Mouse (Mus musculus) spleen, embryonic (tissue): ENCODE measurements around the gene Clba1.
"Not testable (repeated sequence)": the region's sequence is repeated elsewhere in the genome, so short reads cannot be mapped to it uniquely, and the experiment has no call there.

Source experiments
- CTCF ChIA-PET: fragments of 350-600 bp; sonication (Branson Sonifier 250); formaldehyde crosslinking; loops from one replicate; lab custom pipeline; 2022; lab: Charles Lee

The Clba1 gene

DNA sequence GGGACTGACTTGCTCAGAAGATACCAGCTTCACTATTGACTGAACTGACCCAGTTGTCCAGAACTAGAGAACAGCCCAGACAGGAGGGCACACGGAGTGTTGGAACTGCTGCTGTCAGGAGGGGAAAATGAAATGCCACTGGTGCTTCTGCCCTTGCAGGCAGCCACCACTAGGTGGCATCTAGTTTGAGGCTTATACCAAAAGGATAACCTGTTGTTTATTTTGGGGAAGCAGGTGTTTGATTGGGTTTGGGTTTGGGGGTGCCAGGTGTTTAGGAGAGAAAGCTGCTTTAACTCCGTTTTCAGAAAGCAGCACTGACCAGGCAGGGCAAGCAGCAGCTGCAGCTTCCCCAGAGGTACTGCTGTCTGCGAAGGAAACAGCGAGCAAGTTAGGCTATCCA is 7.6 kb downstream of the Clba1 start:
- CTCF ChIA-PET, result no interaction called here

DNA sequence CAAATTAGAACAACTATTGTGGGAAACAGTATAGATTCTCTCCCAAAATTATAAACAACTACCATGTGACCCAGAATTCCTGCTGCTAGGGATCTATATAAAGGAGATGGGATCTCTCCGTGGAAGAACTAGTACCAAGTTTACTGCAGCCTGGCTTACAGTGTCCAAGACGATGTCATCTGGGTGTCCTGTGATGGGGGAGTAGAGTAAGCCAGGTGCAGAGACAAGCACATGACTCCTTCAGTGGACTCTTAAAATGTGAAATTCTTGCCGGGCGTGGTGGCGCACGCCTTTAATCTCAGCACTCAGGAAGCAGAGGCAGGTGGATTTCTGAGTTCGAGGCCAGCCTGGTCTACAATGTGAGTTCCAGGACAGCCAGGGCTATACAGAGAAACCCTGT is 8.1 kb downstream of the Clba1 start:
- CTCF ChIA-PET, result not testable (repeated sequence)

DNA sequence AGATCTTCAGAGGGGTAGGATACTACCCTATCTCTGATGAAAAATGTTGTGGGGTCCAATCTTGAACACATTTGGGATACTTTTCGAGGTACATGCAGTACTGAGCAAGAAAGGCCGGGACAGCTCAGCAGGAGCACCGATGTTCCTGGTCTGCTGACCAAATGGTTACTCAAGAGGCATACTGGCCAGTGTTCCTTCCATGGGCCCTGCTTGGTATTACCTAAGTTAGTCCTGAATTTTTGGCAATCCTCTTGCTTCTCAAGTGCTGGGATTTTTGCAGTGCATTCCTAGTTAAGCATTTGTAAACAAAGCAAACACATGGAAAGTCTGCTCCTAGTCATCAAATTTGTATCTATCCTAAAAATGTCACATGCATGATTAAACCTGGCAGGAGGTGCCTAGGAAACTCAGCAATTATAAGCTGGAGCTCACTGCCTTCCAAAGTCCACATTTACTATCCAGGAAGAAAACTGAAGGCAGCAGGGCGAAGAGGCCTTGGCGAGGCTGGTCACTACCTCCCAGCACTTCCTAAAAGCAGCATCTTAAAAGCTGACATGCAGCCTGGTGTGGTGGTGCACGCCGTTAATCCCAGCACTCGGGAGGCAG is 10.4 kb downstream of the Clba1 start:
- CTCF ChIA-PET, result no interaction called here

DNA sequence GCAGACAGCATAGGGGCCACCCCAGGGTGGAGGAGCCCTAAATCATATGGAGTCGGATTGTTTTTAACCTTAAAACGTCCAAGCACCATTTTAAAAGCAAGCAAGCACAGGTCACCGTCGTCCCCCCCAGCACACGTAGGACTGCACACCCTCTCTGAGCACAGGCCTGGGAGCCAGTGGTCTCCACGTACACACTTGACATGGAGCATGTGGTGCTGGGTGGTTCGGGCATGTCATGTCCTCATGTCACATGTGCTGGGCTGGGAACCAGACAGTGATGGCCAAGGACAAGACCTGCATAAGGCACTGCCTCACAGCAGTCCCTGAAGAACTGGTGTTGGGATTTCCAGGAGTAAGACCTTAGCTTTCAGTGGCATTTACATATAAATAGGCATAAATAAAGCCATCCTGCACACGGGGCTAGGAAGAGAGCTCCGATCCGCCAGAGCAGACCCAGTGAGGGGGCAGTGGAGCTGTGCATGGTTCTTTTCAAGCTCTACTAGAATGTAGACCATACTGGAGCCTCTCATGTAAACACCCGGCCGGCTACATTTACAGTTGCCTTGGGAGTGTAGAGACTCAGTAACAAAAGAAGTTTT is 11.8 kb downstream of the Clba1 start:
- CTCF ChIA-PET, result interaction anchor here (1.4 kb wide), 1 partner anchor 10 kb away, joined by 3 read pairs; no protein-coding TSS in a partner anchor

DNA sequence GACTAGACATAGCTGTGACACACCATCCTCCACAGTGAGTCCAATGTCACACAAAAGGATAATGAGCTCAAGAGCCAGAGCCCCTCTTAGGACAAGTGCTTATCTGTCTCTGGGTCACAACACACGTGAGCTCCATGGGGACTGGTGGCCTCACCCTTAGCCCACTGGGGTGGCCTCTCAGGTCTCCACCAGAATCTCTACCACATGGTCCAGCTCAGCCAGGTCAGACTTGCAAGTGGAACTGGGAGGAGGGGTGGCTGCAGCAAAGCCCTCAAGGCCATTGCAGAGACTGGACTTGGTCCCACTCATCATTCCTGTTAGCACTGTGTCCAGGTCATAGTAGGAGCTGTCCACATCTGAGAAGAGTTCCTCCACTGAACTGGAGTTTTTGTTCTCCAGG is 12.5 kb downstream of the Clba1 start:
- CTCF ChIA-PET, result interaction anchor here (1.4 kb wide), 1 partner anchor 10 kb away, joined by 3 read pairs; no protein-coding TSS in a partner anchor

DNA sequence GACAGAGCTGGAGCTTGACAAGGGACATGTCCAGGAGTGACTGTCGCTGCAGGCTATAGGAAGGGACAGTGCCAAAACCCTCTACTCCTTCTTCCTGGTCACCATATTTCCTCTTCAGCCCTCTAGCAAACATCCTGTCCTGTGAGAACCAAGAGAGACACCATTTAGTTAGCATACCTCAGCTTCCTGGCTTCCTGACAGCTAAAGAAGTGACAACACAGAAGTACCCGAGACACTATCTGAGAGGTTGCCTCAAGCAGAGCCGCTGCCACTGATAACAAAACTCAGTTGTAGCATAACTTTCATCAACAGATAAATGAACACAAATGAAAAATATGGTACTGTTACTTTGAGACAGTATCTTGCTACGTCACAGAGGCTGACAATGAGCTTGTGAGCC is 13.2 kb downstream of the Clba1 start:
- CTCF ChIA-PET, result no interaction called here

DNA sequence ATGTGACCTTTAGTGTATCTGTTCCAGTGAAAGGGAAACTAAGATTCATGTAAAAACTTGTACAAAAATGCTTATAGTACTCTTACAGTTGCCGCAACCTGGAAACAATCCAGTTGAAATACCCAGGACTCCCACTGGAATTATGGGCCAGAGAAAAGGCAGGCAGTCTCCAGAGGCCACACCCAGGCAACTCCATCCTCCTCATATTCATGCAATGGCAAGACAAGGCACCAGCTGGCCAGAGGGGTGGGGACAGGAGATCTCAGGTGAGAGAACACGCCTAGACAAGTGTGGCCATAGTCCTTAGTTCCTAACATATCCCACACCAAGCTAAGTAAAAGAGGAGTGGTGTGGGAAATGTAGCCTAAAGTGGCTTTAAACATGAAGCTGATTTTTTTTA is 13.9 kb downstream of the Clba1 start:
- CTCF ChIA-PET, result no interaction called here

DNA sequence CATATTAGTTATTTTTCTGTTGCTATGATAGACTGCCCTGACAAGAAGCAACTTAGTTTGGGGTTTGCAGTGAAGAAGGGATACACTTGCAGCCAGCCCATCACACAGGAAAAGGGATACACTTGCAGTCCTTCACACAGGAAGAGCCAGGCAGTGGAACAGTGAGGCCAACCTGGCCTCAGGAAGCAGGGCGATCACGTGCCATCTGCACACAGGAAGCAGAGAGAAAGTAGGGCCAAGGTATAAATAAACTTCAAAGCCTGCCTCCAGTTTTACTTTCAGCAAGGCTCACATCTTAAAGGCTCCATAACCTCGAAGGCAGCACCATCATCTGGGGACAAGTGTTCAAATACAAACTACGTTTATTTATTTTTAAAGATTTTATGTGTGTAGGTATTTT is 14.5 kb downstream of the Clba1 start:
- CTCF ChIA-PET, result no interaction called here

DNA sequence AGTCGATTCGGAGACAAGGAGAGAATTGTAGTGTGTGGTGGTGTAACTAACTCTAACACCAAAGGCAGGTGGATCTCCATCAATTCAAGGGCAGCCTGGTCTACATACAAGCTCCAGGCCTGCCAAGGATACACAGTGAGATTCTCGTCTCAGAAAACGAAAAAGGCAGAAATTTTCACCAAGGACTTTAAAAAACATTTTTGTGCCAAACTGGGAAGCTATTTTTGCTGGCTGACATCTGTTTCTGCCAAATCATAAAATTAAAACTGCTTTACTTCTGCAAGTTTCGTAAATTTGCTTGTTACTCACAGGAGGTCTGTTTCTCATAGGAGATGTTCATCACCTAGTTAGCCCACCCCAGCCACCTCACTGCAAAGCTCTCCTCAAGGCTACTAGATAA is 17.2 kb downstream of the Clba1 start:
- CTCF ChIA-PET, result interaction anchor here (1.6 kb wide), 1 partner anchor 46 kb away, joined by 3 read pairs; no protein-coding TSS in a partner anchor

DNA sequence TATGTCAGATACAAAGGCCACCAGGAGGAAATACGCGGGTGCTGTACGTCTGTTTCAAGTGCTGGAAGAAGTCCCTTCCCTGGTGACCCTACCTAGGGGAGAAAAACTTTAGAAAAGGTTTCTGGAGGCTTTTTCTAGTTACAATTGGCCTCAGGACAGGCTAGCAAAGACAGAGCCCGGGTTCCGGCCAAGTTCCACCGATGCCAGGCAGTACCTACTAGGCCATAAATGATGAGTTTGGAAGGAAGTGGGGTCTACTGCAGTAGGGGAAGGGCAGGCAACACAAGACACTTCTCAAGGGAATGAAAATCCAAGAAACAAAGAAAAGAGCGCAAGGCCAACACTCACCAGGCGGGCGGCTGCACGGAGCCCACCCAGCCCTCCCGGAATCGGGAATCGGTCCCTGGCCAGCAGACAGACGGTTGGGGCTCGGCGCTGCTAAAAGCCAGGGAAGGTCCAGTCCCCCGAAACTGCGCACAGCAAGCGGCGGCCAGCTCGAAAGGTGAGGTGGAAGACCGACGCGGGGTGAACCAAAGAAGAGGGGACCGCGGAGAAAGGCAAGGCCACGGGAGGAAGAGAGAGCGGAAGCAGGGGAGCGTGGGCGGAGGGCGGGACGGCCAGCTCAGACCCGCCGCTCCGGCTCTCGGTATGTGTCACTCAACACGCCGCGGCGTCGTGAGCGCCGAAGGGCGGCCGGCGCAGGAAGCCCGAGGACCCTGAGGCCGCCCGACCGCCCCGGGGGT is 19.9 kb downstream of the Clba1 start:
- CTCF ChIA-PET, result no interaction called here

DNA sequence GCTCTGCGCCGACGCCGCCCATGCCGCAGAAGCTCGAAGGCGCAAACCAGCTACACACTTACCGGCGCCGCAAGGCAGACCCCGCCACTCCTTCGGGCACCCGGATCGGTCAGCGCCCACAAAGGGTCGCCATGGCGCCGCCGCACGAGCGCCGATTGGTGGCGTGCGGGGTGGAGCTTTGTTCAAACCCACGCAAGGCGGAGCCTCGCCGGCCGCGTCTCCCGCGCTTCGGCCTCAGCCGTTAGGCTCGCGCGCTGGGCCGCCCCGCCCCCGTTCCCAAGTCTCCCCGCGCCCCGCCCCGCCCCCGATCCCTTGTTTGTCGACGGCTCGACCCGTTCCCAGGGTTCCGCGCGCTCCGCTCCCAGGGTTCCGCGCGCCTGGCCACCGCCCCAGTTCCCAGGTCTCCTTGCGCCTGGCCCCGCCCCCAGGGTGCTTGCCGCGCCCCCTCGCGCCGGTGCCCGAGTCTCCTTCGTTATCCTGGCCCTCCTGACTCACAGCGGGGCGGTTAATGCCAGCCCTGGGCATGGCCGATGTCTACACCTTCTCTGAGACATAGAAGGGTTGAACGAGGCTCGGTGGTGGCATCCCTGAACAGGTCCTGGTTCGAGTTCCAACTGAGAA is 20.6 kb downstream of the Clba1 start, which contains the start of gene Cdca4:
TSS of gene Cdca4 (minus strand) at position 180 of the 621 bp plus-strand sequence.
- CTCF ChIA-PET, result no interaction called here

DNA sequence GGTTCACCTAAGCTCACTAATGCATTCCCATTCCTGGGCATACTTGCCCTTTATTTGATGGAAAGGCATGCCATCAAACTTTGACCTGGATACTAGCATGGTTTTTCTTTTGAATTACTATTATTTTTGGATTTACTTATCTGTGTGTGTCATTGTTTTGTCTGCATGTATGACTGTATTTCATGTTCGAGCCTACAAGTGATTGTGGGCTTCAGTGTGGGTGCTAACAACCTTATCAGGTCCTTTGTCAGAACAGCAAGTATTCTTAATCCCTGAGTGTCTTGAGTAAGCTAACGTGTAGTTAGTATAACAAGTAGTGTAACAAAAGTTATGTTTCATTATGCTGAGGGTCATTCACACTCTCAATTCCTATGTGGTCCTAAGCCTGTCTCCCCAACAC is 21.4 kb downstream of the Clba1 start:
- CTCF ChIA-PET, result interaction anchor here (0.9 kb wide), 1 partner anchor 69 kb away, joined by 4 read pairs; no protein-coding TSS in a partner anchor

DNA sequence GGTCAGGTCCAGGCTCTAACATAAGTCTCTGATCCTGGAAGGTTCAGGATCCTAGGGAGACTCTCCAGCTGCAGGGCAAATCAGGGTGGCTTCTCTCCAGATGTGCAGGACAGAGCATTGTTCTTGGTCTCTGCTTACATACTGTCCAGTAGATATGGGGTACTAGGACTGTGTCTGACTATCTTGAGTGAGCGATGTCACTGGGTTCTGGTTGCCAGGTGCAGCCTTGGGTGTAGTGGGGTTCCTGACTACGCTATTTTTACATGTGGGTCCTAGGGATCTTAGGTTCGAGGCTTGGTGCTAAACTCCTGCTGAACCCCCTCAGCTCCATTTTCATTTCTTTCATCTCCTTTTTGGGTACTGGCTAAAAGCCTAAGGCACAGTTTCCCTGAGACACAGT is 21.8 kb downstream of the Clba1 start:
- CTCF ChIA-PET, result interaction anchor here (0.7 to 0.9 kb wide), 2 partner anchors 69 to 216 kb away, joined by 4 to 5 read pairs; no protein-coding TSS in a partner anchor

DNA sequence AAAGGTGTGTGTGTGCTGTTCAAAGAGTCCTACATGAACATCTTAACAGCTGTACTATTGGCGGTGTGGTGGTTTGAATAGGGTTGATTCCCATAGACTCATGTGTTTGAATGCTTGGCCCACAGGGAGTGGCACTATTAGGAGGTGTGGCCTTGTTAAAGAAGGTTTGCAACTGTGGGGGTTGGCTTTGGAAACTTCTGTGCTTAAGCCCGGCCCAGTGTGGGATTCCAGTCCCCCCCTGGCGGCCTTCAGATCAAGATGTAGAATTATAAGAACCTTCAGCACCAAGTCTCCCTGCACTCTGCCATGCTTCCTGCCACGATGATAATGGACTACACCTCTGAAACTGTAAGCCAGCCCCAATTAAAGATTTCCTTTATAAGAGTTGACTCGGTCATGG is 23.7 kb downstream of the Clba1 start:
- CTCF ChIA-PET, result interaction anchor here (1.2 kb wide), 1 partner anchor 12 kb away, joined by 4 read pairs; no protein-coding TSS in a partner anchor

DNA sequence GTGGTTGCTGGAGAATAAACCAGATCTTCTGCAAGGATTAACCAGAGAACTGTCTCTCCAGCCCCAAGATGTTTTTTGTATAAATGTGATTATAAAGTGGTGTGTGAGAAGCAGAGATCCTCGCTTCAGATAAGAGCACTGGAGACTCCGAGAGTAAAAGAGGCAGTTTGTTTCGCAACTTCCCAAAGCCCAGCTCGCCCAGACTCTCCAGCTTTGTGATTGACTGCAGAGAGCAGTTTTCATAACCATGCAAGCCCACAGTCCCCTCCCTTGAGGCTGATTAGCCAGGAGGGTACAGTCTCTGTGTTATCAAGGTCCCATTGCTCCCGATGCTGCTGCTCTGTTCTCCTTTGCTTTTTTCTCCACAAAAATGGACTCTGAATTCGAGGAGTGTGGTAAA is 24.8 kb downstream of the Clba1 start:
- CTCF ChIA-PET, result no interaction called here

DNA sequence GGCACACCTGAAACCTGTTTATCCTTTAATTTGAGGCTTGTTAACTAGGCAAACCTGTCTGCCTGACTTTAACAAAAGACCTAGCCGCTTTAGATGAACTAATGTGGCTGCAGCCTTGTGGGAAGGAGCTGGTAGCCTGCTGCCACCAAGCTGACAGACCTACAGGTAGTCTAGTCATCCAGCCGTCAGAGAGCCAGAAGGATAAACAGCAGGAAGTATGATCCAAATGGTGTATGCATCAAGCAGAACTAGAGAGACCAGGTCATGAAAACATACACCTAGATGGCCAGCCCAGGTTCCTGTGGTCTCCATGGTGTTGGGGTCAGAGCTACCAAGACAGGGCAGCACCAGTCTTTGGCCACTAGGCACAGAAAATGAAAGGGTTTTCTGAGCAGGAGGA is 26.3 kb downstream of the Clba1 start:
- CTCF ChIA-PET, result no interaction called here

DNA sequence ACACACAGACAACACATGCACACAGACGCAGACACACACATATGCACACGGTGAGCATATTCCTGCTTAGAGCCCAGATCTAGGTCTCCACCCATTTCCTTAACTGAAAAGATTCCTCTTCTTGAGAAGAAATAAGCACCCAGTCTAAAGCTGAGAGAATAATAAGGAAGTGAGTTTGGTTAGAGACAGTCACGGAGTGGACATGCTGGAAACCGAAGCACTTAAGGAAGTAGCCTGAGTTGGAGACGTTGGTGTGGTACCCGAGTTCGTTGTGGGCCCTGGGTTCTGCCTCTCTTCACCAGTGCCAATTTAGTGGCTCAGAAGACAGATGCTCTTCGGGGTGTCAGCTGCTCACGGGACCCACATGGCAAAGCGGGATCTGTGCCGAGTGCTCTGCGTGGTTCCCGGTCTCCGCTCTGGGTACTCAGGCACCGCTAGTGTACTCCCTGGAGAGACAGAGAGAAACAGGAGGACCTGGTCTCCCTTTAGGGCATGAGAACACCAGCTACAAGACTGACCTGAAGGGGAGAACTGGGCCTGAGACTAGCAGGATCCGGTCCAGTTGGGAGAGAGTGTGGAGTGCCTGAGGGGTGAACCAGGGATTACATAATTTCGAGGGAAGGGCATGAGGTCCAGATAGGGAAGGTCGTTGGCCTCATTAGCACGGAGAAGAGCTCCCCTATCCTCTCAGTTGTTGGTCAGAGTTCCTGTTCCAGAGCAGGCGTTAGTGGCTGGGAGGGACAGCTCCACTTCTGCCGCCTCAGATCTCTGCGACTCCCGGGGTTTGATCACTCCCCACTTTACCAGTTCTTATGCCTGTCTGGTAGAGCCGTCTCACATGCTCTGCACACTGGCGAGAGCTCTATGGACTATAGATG is 31.7 kb downstream of the Clba1 start:
- CTCF ChIA-PET, result interaction anchor here (0.6 to 0.7 kb wide), 2 partner anchors 10 to 32 kb away, joined by 4 to 8 read pairs; no protein-coding TSS in a partner anchor

DNA sequence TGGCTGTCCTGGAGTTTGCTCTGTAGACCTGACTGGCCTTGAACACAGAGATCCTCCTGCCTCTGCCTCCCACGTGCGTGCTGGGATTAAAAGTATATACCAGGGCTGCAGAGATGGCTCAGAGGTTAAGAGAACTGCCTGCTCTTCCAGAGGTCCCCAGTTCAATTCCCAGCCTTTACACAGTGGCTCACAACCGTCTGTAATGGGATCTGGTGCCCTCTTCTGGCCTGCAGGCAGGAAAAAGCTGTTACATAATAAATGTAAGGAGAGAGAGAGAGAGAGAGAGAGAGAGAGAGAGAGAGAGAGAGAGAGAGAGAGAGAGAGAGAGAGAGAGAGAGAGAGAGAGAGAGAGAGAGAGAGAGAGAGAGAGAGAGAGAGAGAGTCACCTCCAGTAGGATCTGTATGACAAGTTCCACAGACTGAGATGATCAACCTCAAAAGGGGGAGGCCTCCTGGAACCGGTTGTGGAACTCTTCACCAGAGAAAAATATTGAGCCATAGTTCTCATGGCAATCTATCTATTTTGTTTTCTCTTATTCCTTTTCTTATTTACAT is 32.7 kb downstream of the Clba1 start:
- CTCF ChIA-PET, result interaction anchor here (0.7 kb wide), 1 partner anchor 33 kb away, joined by 4 read pairs; no protein-coding TSS in a partner anchor

DNA sequence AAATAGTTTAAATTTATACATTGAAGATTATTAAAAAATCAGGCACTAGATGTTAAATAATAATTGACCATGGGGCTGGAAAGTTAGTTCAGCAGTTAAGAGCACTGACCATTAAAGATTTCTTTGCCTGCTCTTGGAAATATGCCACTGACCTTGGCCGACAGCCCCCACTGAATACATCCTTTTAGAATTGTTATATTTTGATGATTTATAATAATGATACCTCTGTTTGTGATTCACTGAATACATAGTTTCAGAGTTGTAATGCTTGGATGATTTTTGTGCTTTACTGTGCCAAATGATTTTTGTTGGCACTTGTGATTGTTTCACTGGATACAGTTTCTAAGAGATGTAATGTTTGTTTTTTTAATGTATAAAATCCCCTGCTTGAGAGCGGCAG is 33.4 kb downstream of the Clba1 start:
- CTCF ChIA-PET, result not testable (repeated sequence)

DNA sequence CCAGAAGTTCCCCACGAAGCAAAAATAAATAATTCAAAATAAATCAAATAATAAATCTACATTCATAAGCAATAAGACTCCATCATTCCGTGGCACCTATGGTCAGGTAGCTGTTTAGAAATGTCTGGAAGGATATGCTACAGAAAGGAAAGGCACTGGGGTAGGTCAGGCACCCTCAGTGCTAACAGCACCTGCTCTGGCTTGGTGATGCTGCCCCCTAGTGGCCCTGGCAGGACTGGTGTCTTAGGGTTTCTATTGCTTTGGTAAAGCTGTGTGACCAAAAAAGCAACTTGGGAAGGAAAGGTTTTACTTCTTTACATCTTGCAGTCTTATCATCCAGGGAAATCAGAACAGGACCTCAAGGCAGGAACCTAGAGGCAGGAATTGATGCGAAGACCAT is 35.1 kb downstream of the Clba1 start:
- CTCF ChIA-PET, result interaction anchor here (0.6 to 1.3 kb wide), 3 partner anchors 12 to 90 kb away, joined by 3 to 4 read pairs (median 4); no protein-coding TSS in a partner anchor
